Comparison of ENCODE assay signal across 12 mouse cellular contexts in the genomic region with DNA sequence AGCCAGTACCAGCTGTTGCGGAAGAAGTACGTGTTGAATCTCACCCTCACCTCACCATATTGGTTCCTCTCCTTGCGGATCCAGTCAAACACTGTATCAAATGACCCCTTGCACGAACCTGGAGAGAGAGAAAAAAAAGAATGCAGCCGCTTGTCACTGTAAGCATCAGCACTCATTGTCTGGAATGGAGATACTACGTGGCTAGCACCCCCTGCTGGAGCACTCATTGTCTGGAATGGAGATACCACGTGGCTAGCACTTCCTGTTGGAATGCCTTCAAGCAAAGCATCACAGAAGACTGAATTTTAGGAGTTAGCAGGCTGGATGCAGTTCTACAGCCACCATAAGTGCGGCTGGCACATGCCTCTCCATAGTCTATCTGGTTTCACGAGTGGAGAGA. TPM values are rescaled to one million over a fixed set of nuclear protein-coding genes. Genes with fewer than 3 reads are reported as not detected.
DNase-seq lines count a peak whose midpoint lies in the region; ATAC-seq and TF ChIP-seq lines count a peak whose summit lies in the region.
"Had no signal": no experiment of that assay in that cellular context is flagged by ENCODE, and none has a peak within 500 bp of the region (broad histone marks: within the 10 kb centered on the region; RNA-seq: fewer than 3 reads in every experiment).

No protein-coding gene starts in this region.

- no peak overlapping the region for H3K4me3 ChIP-seq in kidney, adult 2 months (ENCODE audit: insufficient read depth, low read depth, low read length)
- H3K4me3 ChIP-seq in stomach, postnatal 0 days (ENCODE audit: low read depth, low read length) = no peak overlapping the region
- H3K4me3 ChIP-seq: hindbrain, embryonic 15.5 days had no signal

- no peaks in the 10 kb centered on the region for H3K9me3 ChIP-seq in stomach, postnatal 0 days (ENCODE audit: control insufficient read depth, low read length)
- H3K9me3 ChIP-seq: hindbrain, embryonic 15.5 days had no signal

- no peak overlapping the region for H3K9ac ChIP-seq in stomach, postnatal 0 days (ENCODE audit: low read length)
- H3K9ac ChIP-seq: hindbrain, embryonic 15.5 days had no signal

- peak; percentile 38 for TF ChIP-seq CTCF in kidney, adult 2 months (conservative IDR thresholded peaks at IDR 0.05; ENCODE audit: insufficient read depth, insufficient read length, low read depth, low read length)
- peak; percentile 48 for TF ChIP-seq CTCF in stomach, postnatal 0 days (IDR thresholded peaks at IDR 0.05; ENCODE audit: low read depth)

- H3K4me2 ChIP-seq in stomach, postnatal 0 days (replicated peaks; ENCODE audit: low read depth) = no peak overlapping the region
- H3K4me2 ChIP-seq: hindbrain, embryonic 15.5 days had no signal

- TF ChIP-seq POLR2A in kidney, adult 2 months (IDR thresholded peaks at IDR 0.05; ENCODE audit: low read depth, low read length) = no peak

- peak; percentile 10 for DNase-seq in kidney, adult 2 months
- no peak for DNase-seq in kidney, postnatal 14 days
- peak; percentile 17 for DNase-seq in thymus, postnatal 14 days
- no peak for DNase-seq in thymus, postnatal 36 days
- peak; percentile 53 for DNase-seq in embryo, embryonic 11 days
- no peak for DNase-seq in stomach, postnatal 0 days (ENCODE audit: low spot score)
- no peak for DNase-seq in gastrocnemius, postnatal 10 days
- no peak for DNase-seq in ovary, postnatal 36 days (ENCODE audit: low spot score)
- DNase-seq: cerebellum, adult 2 months; thymus, postnatal 25 days had no signal

- WGBS in kidney, adult 2 months = 75% methylated on average over 9 of the region's 9 CpGs
- 72% methylated on average over 9 of the region's 9 CpGs for WGBS in stomach, postnatal 0 days

- H3K27ac ChIP-seq in kidney, adult 2 months (ENCODE audit: insufficient read depth, low read depth, low read length) = no peak overlapping the region
- no peak overlapping the region for H3K27ac ChIP-seq in stomach, postnatal 0 days (replicated peaks)
- H3K27ac ChIP-seq: hindbrain, embryonic 15.5 days had no signal

- peaks cover 2% of the 10 kb centered on the region for H3K36me3 ChIP-seq in kidney, adult 2 months (ENCODE audit: control insufficient read depth, insufficient read depth, low read length)
- peaks cover 11% of the 10 kb centered on the region; the same call in 1 of the 2 replicates for H3K36me3 ChIP-seq in stomach, postnatal 0 days (ENCODE audit: control insufficient read depth, insufficient read depth, low read length)

- no peaks in the 10 kb centered on the region for H3K27me3 ChIP-seq in kidney, adult 2 months (replicated peaks; ENCODE audit: control insufficient read depth, insufficient read depth, low read length)
- no peaks in the 10 kb centered on the region for H3K27me3 ChIP-seq in stomach, postnatal 0 days (ENCODE audit: control insufficient read depth, insufficient read depth, low read length)
- H3K27me3 ChIP-seq: hindbrain, embryonic 15.5 days had no signal

- no peaks in the 10 kb centered on the region for H3K4me1 ChIP-seq in kidney, adult 2 months (ENCODE audit: control insufficient read depth, insufficient read depth, low read length)
- no peaks in the 10 kb centered on the region for H3K4me1 ChIP-seq in stomach, postnatal 0 days (replicated peaks; ENCODE audit: control insufficient read depth, insufficient read depth)
- H3K4me1 ChIP-seq: hindbrain, embryonic 15.5 days had no signal

- no peak for ATAC-seq in stomach, postnatal 0 days (ENCODE audit: low FRiP score, low TSS enrichment)

- TF ChIP-seq EP300 in stomach, postnatal 0 days (optimal IDR thresholded peaks at IDR 0.05) = no peak

RNA-seq across cellular contexts. Expression of gene Mmp21, which starts 3.9 kb away (rescaled TPM):
- not detected in 2 replicates for polyA plus RNA-seq in kidney, adult 2 months (2012; rRNA removed)
- polyA plus RNA-seq in stomach, postnatal 0 days (2015; fragmentation: Nextera tagmentation; extraction: Ambion mirVana) = 0.06 TPM in 1 of 2 replicates, not detected in the other
- total RNA-seq in gastrocnemius, postnatal 10 days (2021) = not detected
- total RNA-seq: left cerebral cortex, postnatal 14 days had no signal
- polyA plus RNA-seq: cerebellum, adult 2 months had no signal

RNA-seq across cellular contexts. Expression of gene Bccip, which starts 33.1 kb away (rescaled TPM):
- polyA plus RNA-seq in kidney, adult 2 months (2012; rRNA removed) = 37.1 and 46.6 TPM in 2 replicates
- polyA plus RNA-seq in stomach, postnatal 0 days (2015; fragmentation: Nextera tagmentation; extraction: Ambion mirVana) = 100 and 105 TPM in 2 replicates
- 10 to 100 TPM; 54.8 to 57.8 TPM for total RNA-seq in gastrocnemius, postnatal 10 days (2021)

RNA-seq across cellular contexts. Expression of gene Uros, which starts 33.9 kb away (rescaled TPM):
- polyA plus RNA-seq in kidney, adult 2 months (2012; rRNA removed) = 26.0 and 26.5 TPM in 2 replicates
- polyA plus RNA-seq in stomach, postnatal 0 days (2015; fragmentation: Nextera tagmentation; extraction: Ambion mirVana) = 13.3 and 13.9 TPM in 2 replicates
- 10 to 100 TPM; 15.0 to 16.0 TPM for total RNA-seq in gastrocnemius, postnatal 10 days (2021)

RNA-seq across cellular contexts. Expression of gene Edrf1, which starts 38.7 kb away (rescaled TPM):
- 9.0 and 12.4 TPM in 2 replicates for polyA plus RNA-seq in kidney, adult 2 months (2012; rRNA removed)
- polyA plus RNA-seq in stomach, postnatal 0 days (2015; fragmentation: Nextera tagmentation; extraction: Ambion mirVana) = 7.2 and 7.6 TPM in 2 replicates
- total RNA-seq in gastrocnemius, postnatal 10 days (2021) = 10 to 100 TPM; 12.1 to 12.9 TPM

Comparison
In these comparisons a context has a peak if more than half of its experiments do, and no peak if none do; other contexts are left out.
1. DNase-seq: peak in kidney, adult 2 months (single experiment), thymus, postnatal 14 days (single experiment) and embryo, embryonic 11 days (single experiment); none in kidney, postnatal 14 days (single experiment), thymus, postnatal 36 days (0 of 2), stomach, postnatal 0 days (single experiment), gastrocnemius, postnatal 10 days (single experiment) and ovary, postnatal 36 days (single experiment).